Mouse (Mus musculus) gastrocnemius, postnatal 25 days (tissue): ENCODE results near the gene Gmnn. TPM values are rescaled to one million over a fixed set of nuclear protein-coding genes. Genes with fewer than 3 reads are reported as not detected.
A peak's percentile ranks its signal among the peaks of the same experiment; 100 is the strongest.
"Not testable (repeated sequence)": the region's sequence is repeated elsewhere in the genome, so short reads cannot be mapped to it uniquely, and the experiment has no call there.

Experiments
- DNase-seq: peaks from one replicate; pipeline ENCODE4 v3.0.0; 2022
- long read RNA-seq, 2 experiments: library from polyadenylated mRNA; stranded (forward); transcript quantifications; one replicate each; pipeline ENCODE4 v2.0.0; 2021
- total RNA-seq, 2 experiments: library from RNA; stranded (reverse); gene quantifications; 1 replicate in 1 of 2; 2 replicates in 1 of 2; pipeline ENCODE4 v1.2.3; 2021

Gmnn gene
- 1 to 10 TPM; 2.3 to 4.9 TPM for total RNA-seq
- long read RNA-seq, experiment 1, partial matches to known transcripts = 0 of 8 reads
- long read RNA-seq, experiment 1, other reads (novel, unspliced or antisense) = 4 of 8 reads
- long read RNA-seq, experiment 2, partial matches to known transcripts = 7 of 11 reads
- long read RNA-seq, experiment 2, other reads (novel, unspliced or antisense) = 0 of 11 reads

DNA sequence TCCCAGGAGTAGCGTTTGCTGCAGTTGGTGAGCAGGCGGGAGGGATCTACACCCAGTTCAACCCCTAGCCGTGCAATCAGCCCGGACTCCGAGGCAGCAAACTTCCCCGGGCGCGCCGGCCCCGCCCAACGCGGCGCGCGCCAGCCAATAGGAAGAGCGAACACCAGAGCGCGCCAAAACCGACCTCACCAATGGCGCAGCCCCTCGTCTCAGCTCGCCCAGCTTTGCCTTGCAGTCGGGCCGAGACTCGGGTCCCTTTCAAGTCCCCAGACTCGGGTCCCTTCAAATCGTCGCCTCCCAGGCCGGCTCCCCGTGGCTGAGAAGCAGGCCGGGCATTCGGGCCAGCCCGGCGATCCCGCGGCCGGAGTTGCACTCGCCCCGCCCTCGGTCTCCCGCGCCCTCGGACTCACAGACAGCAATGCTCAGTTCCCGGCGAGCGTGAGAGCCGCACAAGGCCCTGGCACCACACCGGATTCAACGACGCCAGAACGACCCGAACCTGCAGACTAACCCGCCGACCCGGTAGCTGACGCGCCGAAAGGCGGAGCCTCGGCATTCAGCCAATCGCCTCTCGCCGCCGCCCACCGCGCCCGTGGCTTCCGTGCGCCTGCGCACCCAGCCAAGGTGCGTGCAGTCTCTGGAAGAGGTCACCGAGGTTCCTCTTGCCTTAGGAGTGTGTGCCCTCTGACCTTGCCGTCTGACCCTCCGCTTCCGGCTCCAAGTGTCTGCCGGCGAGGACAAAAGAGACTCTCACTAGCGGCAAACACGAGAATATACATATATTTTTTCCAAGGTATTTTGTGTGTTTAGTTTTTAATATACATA lies at the start of gene Gmnn:
Gmnn (minus strand) TSS at position 521 of the 825 bp plus-strand sequence.
- DNase-seq = peak; percentile 85

GRCm38 (mm10) chr13:24806079-24806478 lies 44.4 kb upstream of the Gmnn start:
- no peak for DNase-seq

DNA sequence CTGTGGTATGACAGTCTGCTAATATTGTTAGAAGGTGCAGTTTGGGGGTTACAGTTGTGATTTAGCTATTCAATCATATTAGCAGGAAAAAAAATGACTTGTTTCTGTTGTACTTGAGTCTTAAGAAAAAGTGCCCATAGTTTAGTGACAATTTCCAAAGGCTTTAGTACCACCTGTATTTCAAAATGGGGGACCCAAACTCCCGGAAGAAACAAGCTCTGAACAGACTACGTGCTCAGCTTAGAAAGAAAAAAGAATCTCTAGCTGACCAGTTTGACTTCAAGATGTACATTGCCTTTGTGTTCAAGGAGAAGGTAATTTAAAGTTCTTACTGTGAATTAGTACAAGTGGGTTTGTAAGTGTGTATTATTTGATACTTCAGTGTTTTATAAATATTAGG lies 41.5 kb upstream of the Gmnn start:
- no peak for DNase-seq

DNA sequence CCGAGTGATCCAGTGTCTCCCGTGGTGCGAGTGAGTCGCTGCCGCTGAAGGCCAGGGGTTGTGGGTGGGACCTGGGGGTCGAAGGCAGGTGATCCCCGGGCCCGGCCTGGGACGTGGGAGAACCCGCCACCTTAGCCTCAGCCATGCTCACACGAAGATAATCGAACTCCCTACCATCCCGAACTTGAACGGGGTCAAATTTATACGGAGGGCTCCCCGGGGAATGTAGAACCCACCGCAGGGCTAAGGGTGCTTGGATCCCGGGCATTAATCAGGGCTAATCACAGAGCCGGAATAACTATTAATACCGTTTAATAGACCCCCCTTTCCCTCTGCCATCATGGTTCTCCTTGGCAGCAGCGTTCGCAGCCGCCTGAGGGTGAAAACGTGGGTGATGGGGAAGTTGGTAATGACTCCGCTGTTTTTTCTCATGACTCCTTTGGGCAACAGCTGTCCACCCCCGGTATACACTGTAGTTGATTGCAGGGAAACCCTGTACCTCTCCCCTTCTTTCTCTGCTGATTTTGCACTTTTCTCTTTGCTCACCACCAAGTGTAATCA lies 40.5 kb upstream of the Gmnn start:
- DNase-seq = peak; percentile 20

- DNase-seq = peak; percentile 42
Observed at GRCm38 (mm10) chr13:24801308-24801921, 39.7 kb upstream of the Gmnn start, which contains the start of gene BC005537. TSS of gene BC005537 (plus strand) at chr13:24801657.

- DNase-seq = peak; percentile 97
Observed at GRCm38 (mm10) chr13:24800674-24801307, 39.1 kb upstream of the Gmnn start.

DNA sequence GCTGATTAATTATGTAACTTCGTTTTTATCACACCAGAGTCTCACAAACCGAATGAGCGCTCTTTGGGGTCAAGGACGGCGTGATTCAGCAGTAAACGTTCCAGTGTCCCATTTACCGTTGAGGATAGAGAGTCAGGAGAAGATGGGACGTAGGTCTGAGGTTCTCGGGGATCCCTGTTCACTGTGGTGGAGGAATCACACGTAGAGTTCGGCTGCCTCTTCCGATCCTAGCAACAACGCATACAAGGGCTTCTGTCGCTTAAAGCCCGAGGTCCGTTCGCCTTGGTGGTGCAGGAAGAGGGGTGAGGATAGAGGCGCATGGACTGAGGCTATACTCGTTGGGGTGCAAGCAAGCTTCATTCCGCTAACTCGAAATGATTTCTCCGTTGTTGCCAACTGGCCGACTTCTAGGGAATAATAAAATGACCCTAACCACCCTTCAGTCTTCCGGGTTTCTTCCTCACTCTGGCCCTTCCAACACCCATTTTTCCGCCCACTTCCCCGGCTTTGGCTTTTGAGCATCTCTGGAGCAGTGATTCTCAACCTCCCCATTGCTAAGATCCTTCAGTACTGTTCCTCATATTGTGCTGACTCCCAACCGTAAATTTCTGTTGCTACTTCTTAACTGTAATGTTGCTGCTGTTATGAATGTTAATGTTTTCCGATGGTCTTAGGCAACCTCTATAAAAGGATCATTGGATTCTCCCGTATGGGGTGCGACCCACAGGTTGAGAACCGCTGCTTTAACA lies 38.4 kb upstream of the Gmnn start:
- peak; percentile 26 for DNase-seq

DNA sequence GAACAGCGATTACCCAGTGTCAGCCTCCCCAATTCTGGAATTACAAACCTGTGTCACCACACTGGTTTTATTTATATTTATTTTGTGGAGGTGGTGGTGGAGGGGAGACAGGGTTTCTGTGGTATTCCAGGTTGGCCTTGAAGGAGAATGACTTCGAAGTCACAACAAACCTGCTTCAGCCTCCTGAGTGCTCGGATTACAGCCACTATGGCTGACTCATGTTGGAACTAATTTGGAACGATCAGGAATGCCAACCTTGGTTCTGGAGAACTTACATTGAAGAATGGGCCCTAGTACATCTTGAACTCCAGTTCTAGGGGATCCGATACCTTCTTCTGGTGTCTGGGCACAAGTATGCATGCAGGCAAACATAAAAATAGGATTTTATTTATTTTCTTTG lies 37.7 kb upstream of the Gmnn start:
- DNase-seq = no peak

DNA sequence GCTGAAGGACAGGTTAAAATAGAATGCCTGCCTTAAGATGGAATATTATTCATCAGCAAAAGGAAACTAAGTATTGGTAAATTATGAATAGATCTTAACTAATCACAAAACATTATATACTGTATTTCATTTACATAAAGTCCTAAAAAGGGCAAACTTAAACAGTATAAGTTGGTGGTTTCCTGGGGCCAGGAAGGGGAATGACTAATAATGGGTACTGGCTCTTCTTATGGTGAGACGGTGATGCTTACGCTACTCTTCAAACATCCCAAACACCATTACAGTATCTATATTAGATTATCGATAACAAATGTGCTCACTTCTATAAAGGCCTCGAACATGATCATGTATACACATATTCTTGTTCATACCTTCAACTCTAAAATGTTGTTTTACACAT lies 37.0 kb upstream of the Gmnn start:
- DNase-seq = no peak

DNA sequence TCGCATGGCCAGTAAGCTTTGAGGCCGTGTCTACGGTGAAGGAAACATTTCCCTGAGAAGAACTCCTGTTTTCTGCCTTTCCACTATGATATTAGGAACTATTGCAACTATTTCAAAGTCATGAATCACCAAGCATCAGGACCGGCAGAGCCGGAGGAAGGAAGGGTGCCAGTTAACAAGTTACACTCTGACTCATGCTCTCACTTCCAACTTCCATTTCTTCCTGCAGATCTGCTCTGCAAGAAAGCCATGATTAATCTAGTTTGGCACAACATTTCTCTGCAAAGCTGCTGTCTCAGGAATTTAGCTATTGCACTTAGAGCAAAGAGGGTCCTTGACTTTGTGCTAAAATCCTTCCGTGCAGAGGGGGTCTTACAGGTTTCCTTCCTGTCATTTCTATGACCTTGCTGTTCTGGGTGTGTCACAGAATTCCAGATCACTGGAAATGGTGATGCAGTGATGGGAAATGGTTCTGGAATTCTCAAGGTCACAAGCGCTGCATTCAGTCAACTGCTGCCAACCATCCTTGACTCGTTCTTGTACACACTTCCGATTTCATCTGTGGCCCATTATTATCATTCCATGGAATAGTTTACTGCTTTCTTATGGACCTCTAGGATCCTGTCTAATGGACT lies 30.8 kb upstream of the Gmnn start:
- no peak for DNase-seq

GRCm38 (mm10) chr13:24791349-24791748 lies 29.6 kb upstream of the Gmnn start:
- peak; percentile 34 for DNase-seq

DNA sequence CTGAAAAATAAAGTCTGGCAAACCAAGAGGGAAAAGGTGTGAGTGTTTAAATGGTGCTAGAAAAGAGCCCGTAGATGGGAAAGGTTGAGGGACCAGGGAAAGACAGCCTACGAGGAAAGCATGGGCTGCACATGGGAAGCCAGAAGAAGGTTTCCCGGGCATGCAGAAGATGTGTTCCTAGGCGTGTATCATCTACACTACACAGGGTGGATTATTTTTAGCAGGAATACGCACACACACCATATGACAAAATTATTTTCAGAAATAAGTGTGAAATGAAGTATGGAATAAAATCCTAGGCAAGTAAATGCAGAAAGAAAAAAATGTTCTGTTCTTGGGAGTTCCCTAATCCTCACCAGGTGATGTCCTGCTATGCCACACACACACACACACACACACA lies 25.8 kb upstream of the Gmnn start:
- no peak for DNase-seq

GRCm38 (mm10) chr13:24786014-24786490 lies 24.3 kb upstream of the Gmnn start:
- DNase-seq = no peak

GRCm38 (mm10) chr13:24781916-24782315 lies 20.2 kb upstream of the Gmnn start:
- no peak for DNase-seq

DNA sequence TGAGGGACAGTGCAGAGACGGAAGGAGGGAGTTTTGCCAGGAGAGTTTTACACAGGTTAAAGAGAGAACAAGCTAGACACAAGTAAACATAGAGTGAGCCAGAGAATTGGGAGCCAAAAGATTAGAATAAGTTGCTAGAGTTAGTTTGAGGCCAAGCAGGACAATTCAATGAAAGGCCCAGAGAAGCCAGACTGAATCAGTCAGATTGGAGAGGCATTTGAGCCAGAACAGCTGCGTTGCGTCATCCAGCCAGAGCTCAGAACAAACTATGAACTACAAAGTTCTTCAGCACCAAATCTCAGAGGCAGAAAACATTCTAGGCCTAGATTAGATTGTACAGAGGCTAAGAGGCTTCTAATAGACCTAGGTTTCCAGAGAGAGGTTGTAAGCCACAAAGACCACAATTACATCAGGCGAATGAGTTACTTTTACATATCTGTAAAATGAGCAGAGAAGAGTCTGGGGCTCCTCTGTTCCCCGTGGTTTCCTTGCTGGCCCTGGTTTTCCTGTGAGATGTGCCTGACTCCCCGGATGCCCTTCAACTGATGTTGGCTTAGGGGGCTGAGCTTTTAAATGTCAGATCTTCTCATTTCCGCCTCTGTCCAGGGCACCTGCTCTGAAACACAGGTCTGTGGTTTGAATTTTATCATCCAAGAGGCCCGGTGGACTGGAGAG lies 17.1 kb upstream of the Gmnn start:
- DNase-seq = no peak

DNA sequence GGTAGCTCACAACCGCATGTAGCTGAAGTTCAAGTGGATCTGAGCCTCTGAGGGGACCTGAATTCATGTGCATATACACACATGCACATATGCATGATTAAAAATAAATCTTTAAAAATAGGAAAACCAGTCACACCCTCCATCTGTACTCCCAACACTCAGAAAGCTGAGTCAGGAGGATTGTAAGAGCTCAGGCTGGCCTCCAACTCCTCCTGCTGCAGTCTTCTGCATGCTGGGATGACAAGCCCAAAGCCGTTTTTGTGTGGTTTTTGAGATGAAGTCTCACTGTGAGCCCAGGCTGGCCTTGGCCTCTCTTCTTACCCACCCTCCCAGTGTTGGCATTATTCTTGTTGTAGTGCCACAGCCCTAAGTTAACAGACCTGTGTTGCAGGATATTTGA lies 16.3 kb upstream of the Gmnn start:
- DNase-seq = no peak

- no peak for DNase-seq
Observed at GRCm38 (mm10) chr13:24776146-24776844, 14.6 kb upstream of the Gmnn start.

- not testable (repeated sequence) for DNase-seq
Observed at GRCm38 (mm10) chr13:24771482-24771881, 9.8 kb upstream of the Gmnn start.

DNA sequence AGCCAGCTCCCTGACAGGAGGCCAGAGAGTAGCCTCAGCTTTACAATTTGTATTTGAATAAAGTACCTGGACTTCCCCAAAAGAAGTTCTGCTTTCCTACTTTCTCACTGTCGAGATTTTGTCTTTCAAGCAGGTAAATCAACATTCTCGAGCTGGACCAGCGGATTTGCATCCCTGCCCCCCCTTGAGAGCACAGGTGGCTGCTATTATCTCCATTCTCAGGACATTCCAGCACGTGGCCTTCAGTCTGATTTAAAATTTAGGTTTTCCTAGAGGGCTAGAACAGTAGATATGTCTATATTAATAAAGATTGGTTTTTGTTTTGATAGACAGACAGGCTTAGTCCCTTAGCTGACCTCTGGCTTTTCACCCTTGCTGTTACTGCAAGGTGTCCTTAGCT lies 6.1 kb upstream of the Gmnn start:
- DNase-seq = not testable (repeated sequence)

DNA sequence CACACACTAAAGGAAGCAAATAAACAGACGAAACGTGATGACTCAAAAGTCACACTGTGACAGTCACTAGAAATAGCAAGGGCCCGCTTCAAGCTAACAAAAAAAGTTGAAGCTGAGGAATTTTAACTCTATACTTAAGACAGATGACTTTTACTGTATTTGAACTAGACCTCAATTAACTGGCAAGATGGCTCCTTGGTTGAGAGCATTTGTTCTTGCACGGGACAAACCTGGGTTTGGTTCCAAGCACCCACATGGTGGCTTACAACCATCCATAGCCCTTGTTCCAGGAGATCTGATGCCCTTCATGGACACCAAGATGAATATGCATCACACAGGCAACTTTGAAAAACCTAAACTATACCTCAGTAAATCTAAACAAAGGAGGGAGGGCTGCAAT lies 531 bp upstream of the Gmnn start:
- DNase-seq = no peak
